ENCODE assay signal across 26 mouse cellular contexts in the genomic region with DNA sequence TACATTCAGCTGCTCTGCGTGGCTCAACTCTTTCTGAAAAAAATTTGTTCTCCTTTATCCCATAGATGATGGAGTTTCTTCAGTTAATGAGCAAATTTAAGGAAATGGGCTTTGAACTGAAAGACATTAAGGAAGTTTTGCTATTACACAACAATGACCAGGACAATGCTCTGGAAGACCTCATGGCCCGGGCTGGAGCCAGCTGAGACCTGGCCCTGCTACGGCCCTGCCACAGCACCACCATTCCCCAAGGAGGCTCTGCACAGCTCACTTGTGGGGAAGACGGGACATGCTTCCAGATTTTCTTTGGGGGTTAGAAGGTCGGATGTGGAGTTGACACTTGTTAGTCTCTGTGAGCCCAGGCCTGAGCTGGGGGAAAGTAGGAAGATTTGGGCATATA. TPM values are rescaled to one million over a fixed set of nuclear protein-coding genes. Genes with fewer than 3 reads are reported as not detected.
A peak's percentile ranks its signal among the peaks of the same experiment; 100 is the strongest.
DNase-seq lines count a peak whose midpoint lies in the region; ATAC-seq lines count a peak whose summit lies in the region.
"Had no signal": no experiment of that assay in that cellular context is flagged by ENCODE, and none has a peak within 500 bp of the region (broad histone marks: within the 10 kb centered on the region; RNA-seq: fewer than 3 reads in every experiment).

No protein-coding gene starts in this region.

- H3K4me3 ChIP-seq in erythroblast, embryonic 14.5 days (replicated peaks): peak overlapping the region; percentile 71
- H3K4me3 ChIP-seq in heart, embryonic 12.5 days: peak overlapping the region; percentile 6
- 0 out of 2 replicates have a peak overlapping the region, but pooled peaks have one; percentile 3 for H3K4me3 ChIP-seq in liver, embryonic 11.5 days (ENCODE audit: low read depth, low read length)
- H3K4me3 ChIP-seq in liver, embryonic 16.5 days (ENCODE audit: low read depth, low read length): peak overlapping the region; percentile 47
- H3K4me3 ChIP-seq: embryonic facial prominence, embryonic 10.5 days; embryonic facial prominence, embryonic 15.5 days; limb, embryonic 12.5 days; midbrain, embryonic 15.5 days; neural tube, embryonic 15.5 days had no signal

- DNase-seq in heart, postnatal 25 days (ENCODE audit: low spot score): no peak
- DNase-seq in liver, embryonic 11.5 days (ENCODE audit: low spot score): no peak
- no peak for DNase-seq in liver
- no peak for DNase-seq in right cerebral cortex, postnatal 4 days
- DNase-seq: adrenal gland, postnatal 10 days; cerebellum, adult 8-10 months; cerebellum, postnatal 25 days; lung, adult 18-20 months; lung, postnatal 4 days; right cerebral cortex, postnatal 25 days; spleen, adult 18-20 months; thymus, postnatal 25 days had no signal

- peaks cover 56% of the 10 kb centered on the region for H3K4me1 ChIP-seq in erythroblast, embryonic 14.5 days (ENCODE audit: control insufficient read depth)
- 0 out of 2 replicates have a peak, but pooled peaks cover 3% of the 10 kb centered on the region for H3K4me1 ChIP-seq in heart, embryonic 12.5 days (replicated peaks)
- peaks cover 18% of the 10 kb centered on the region for H3K4me1 ChIP-seq in liver, embryonic 11.5 days (replicated peaks; ENCODE audit: control insufficient read depth, insufficient read depth, low read length)
- peaks cover 33% of the 10 kb centered on the region for H3K4me1 ChIP-seq in liver, embryonic 16.5 days (ENCODE audit: control insufficient read depth, low read depth, low read length)
- H3K4me1 ChIP-seq: embryonic facial prominence, embryonic 10.5 days; limb, embryonic 12.5 days; midbrain, embryonic 15.5 days; neural tube, embryonic 15.5 days had no signal

- H3K27me3 ChIP-seq in erythroblast, embryonic 14.5 days (ENCODE audit: control insufficient read depth): no peaks in the 10 kb centered on the region
- no peaks in the 10 kb centered on the region for H3K27me3 ChIP-seq in heart, embryonic 12.5 days (replicated peaks)
- H3K27me3 ChIP-seq in liver, embryonic 11.5 days (replicated peaks; ENCODE audit: control insufficient read depth, insufficient read depth, low read length): no peaks in the 10 kb centered on the region
- H3K27me3 ChIP-seq in liver, embryonic 16.5 days (ENCODE audit: control insufficient read depth, insufficient read depth, low read depth, low read length): no peaks in the 10 kb centered on the region
- H3K27me3 ChIP-seq: embryonic facial prominence, embryonic 15.5 days; limb, embryonic 12.5 days; midbrain, embryonic 15.5 days; neural tube, embryonic 15.5 days had no signal

- H3K4me2 ChIP-seq in heart, embryonic 12.5 days: peak overlapping the region; percentile 21
- H3K4me2 ChIP-seq in liver, embryonic 11.5 days: peak overlapping the region; percentile 26
- H3K4me2 ChIP-seq in liver, embryonic 16.5 days (ENCODE audit: low read depth, low read length): peak overlapping the region; percentile 59
- H3K4me2 ChIP-seq: embryonic facial prominence, embryonic 15.5 days; hindbrain, embryonic 14.5 days; limb, embryonic 12.5 days; midbrain, embryonic 15.5 days; neural tube, embryonic 15.5 days had no signal

- 0 out of 2 replicates have a peak overlapping the region, but pooled peaks have one; percentile 28 for H3K9ac ChIP-seq in heart, embryonic 12.5 days
- no peak overlapping the region for H3K9ac ChIP-seq in liver, embryonic 11.5 days (ENCODE audit: low read depth, low read length)
- H3K9ac ChIP-seq in liver, embryonic 16.5 days (ENCODE audit: low read depth, low read length): peak overlapping the region; percentile 53
- H3K9ac ChIP-seq: embryonic facial prominence, embryonic 15.5 days; hindbrain, embryonic 14.5 days; limb, embryonic 12.5 days; midbrain, embryonic 15.5 days; neural tube, embryonic 15.5 days had no signal

- H3K36me3 ChIP-seq in erythroblast, embryonic 14.5 days (ENCODE audit: control insufficient read depth): peaks cover 100% of the 10 kb centered on the region
- H3K36me3 ChIP-seq in heart, embryonic 12.5 days: peaks cover 66% of the 10 kb centered on the region
- peaks cover 28% of the 10 kb centered on the region for H3K36me3 ChIP-seq in liver, embryonic 11.5 days (ENCODE audit: control insufficient read depth, insufficient read depth, low read length)
- peaks cover 40% of the 10 kb centered on the region for H3K36me3 ChIP-seq in liver, embryonic 16.5 days (ENCODE audit: control insufficient read depth, insufficient read depth)

- 83% methylated on average over 5 of the region's 5 CpGs for WGBS in heart, embryonic 12.5 days
- WGBS in liver, embryonic 11.5 days: 89% methylated on average over 5 of the region's 5 CpGs
- WGBS in liver, embryonic 16.5 days (ENCODE audit: insufficient replicate concordance): 83% methylated on average over 5 of the region's 5 CpGs

- intact Hi-C loops in heart, postnatal 25 days (cut with DNase I): loop anchor here (2.0 to 5.0 kb wide), 3 partner anchors 74 to 162 kb away; a partner anchor contains a TSS

- peak overlapping the region; percentile 56 for H3K27ac ChIP-seq in heart, embryonic 12.5 days (ENCODE audit: poor library complexity, severe bottlenecking)
- peak overlapping the region; percentile 80 for H3K27ac ChIP-seq in liver, embryonic 11.5 days (ENCODE audit: low read depth, low read length)
- peak overlapping the region; percentile 93 for H3K27ac ChIP-seq in liver, embryonic 16.5 days (ENCODE audit: low read length)
- H3K27ac ChIP-seq: embryonic facial prominence, embryonic 10.5 days; embryonic facial prominence, embryonic 15.5 days; hindbrain, embryonic 14.5 days; limb, embryonic 12.5 days; midbrain, embryonic 15.5 days; neural tube, embryonic 15.5 days had no signal

- ATAC-seq in erythroblast, adult 5-6 weeks (replicated peaks; ENCODE audit: low FRiP score, poor library complexity, severe bottlenecking): no peak
- no peak for ATAC-seq in heart, embryonic 12.5 days (ENCODE audit: insufficient number of reproducible peaks, low FRiP score)
- no peak for ATAC-seq in liver, embryonic 11.5 days (replicated peaks; ENCODE audit: low FRiP score)
- no peak for ATAC-seq in liver, embryonic 16.5 days (ENCODE audit: low read depth)
- ATAC-seq: forebrain, embryonic 14.5 days; intestine, postnatal 0 days; lung, postnatal 0 days; midbrain, embryonic 15.5 days had no signal

- H3K9me3 ChIP-seq in erythroblast, embryonic 14.5 days (ENCODE audit: control insufficient read depth, low read length): no peaks in the 10 kb centered on the region
- H3K9me3 ChIP-seq in heart, embryonic 12.5 days (replicated peaks): no peaks in the 10 kb centered on the region
- no peaks in the 10 kb centered on the region for H3K9me3 ChIP-seq in liver, embryonic 11.5 days (ENCODE audit: control insufficient read depth, low read length)
- H3K9me3 ChIP-seq in liver, embryonic 16.5 days (replicated peaks; ENCODE audit: control insufficient read depth, low read length): no peaks in the 10 kb centered on the region
- H3K9me3 ChIP-seq: embryonic facial prominence, embryonic 10.5 days; embryonic facial prominence, embryonic 15.5 days; G1E; limb, embryonic 12.5 days; midbrain, embryonic 15.5 days; neural tube, embryonic 15.5 days had no signal

RNA-seq across cellular contexts. Expression of a gene that starts 39.8 kb away (rescaled TPM):
- 7.0 and 7.3 TPM in 2 replicates for polyA plus RNA-seq in erythroblast, embryonic 14.5 days (2012)
- 96.8 and 109 TPM in 2 replicates for total RNA-seq in erythroblast, adult 5-6 weeks (2015; ENCODE audit: low replicate concordance)
- 201 and 217 TPM in 2 replicates for total RNA-seq in erythroblast, adult 5-6 weeks (2017; ENCODE audit: low replicate concordance)
- polyA plus RNA-seq in heart, embryonic 12.5 days (2016; fragmentation: Nextera tagmentation; extraction: Ambion mirVana): 53.3 and 55.9 TPM in 2 replicates
- 10 to 100 TPM; 33.9 to 35.9 TPM for total RNA-seq in heart, postnatal 25 days (2021)
- polyA plus RNA-seq in liver, embryonic 11.5 days (2014; fragmentation: Nextera tagmentation; extraction: Ambion mirVana): 37.1 and 38.3 TPM in 2 replicates
- polyA plus RNA-seq in liver, embryonic 16.5 days (2015; fragmentation: Nextera tagmentation; extraction: Ambion mirVana): 32.8 and 36.8 TPM in 2 replicates

Comparison
In these comparisons a context has a peak if more than half of its experiments do, and no peak if none do; other contexts are left out.
1. H3K4me3 ChIP-seq: peak in every context shown above with its lines; median percentile 71 in erythroblast, embryonic 14.5 days; 47 in liver, embryonic 16.5 days; 6 in heart, embryonic 12.5 days; 3 in liver, embryonic 11.5 days.